Comparison of ENCODE assay signal across 8 mouse cellular contexts in genomic region chr7:29162750-29163525, GRCm38 (mm10). TPM values are rescaled to one million over a fixed set of nuclear protein-coding genes. Genes with fewer than 3 reads are reported as not detected.
DNase-seq lines count a peak whose midpoint lies in the region; TF ChIP-seq lines count a peak whose summit lies in the region.

No protein-coding gene starts in this region.

- TF ChIP-seq POLR2A in cerebellum, adult 2 months (IDR thresholded peaks at IDR 0.05; ENCODE audit: borderline replicate concordance, insufficient read depth, low read length): no peak

- no peak overlapping the region for H3K4me3 ChIP-seq in limb, embryonic 10.5 days
- H3K4me3 ChIP-seq in cerebellum, adult 2 months (replicated peaks; ENCODE audit: insufficient read depth, low read depth, low read length): no peak overlapping the region

- H3K27me3 ChIP-seq in limb, embryonic 10.5 days (ENCODE audit: low read depth, poor library complexity, severe bottlenecking): peaks cover 53% of the 10 kb centered on the region
- H3K27me3 ChIP-seq in cerebellum, adult 2 months (ENCODE audit: control insufficient read depth, insufficient read depth, low read length): no peaks in the 10 kb centered on the region

- DNase-seq in retina, postnatal 1 day: peak; percentile 46
- DNase-seq in retina, embryonic 14.5 days (ENCODE audit: low spot score): no peak
- DNase-seq in gastrocnemius, adult 8-10 months (ENCODE audit: low spot score in 2 of 2): peak; percentile 29 to 64
- DNase-seq in limb, embryonic 10.5 days (ENCODE audit: low spot score): peak; percentile 46
- DNase-seq in mesoderm, embryonic 11.5 days (ENCODE audit: low read depth, low spot score): peak; percentile 33
- DNase-seq in cerebellum, postnatal 10 days: no peak
- no peak for DNase-seq in cerebellum, adult 2 months
- DNase-seq in cerebellum, adult 9-10 months: no peak

- no peaks in the 10 kb centered on the region for H3K9me3 ChIP-seq in limb, embryonic 10.5 days (replicated peaks)

- H3K36me3 ChIP-seq in limb, embryonic 10.5 days: peaks cover 20% of the 10 kb centered on the region

- TF ChIP-seq CTCF in cerebellum, adult 2 months (IDR thresholded peaks at IDR 0.05; ENCODE audit: borderline replicate concordance, insufficient read depth, low read depth, low read length): no peak

- no peak overlapping the region for H3K27ac ChIP-seq in limb, embryonic 10.5 days
- H3K27ac ChIP-seq in cerebellum, adult 2 months (ENCODE audit: insufficient read depth, low read length): no peak overlapping the region

- 11% methylated on average over 9 of the region's 9 CpGs for WGBS in limb, embryonic 10.5 days
- 39% methylated on average over 9 of the region's 9 CpGs for WGBS in cerebellum, adult 2 months

- peaks cover 17% of the 10 kb centered on the region for H3K4me1 ChIP-seq in limb, embryonic 10.5 days
- H3K4me1 ChIP-seq in cerebellum, adult 2 months (ENCODE audit: control insufficient read depth, insufficient read depth, low read length): no peaks in the 10 kb centered on the region

RNA-seq across cellular contexts. Expression of gene Fam98c, which starts 6.9 kb away (rescaled TPM):
- total RNA-seq in gastrocnemius, adult 8-10 months (2022): 10 to 100 TPM in 3 of 4 experiments, 1 to 10 TPM in 1; 9.9 to 11.0 (median 10.5) TPM
- polyA plus RNA-seq in limb, embryonic 10.5 days (2016; fragmentation: Nextera tagmentation; extraction: Ambion mirVana): 10.7 and 11.2 TPM in 2 replicates
- 76.2 and 81.4 TPM in 2 replicates for polyA plus RNA-seq in cerebellum, adult 2 months (2012; rRNA removed)

RNA-seq across cellular contexts. Expression of gene Ggn, which starts 7.1 kb away (rescaled TPM):
- under 1 TPM in 3 of 4 experiments, not detected in 1; 0.21 to 0.25 (median 0.24) TPM for total RNA-seq in gastrocnemius, adult 8-10 months (2022)
- polyA plus RNA-seq in limb, embryonic 10.5 days (2016; fragmentation: Nextera tagmentation; extraction: Ambion mirVana): 0.29 and 0.38 TPM in 2 replicates
- polyA plus RNA-seq in cerebellum, adult 2 months (2012; rRNA removed): 0.86 and 1.1 TPM in 2 replicates

RNA-seq across cellular contexts. Expression of gene Spred3, which starts 7.3 kb away (rescaled TPM):
- 1 to 10 TPM; 1.6 to 3.6 (median 2.6) TPM for total RNA-seq in gastrocnemius, adult 8-10 months (2022)
- 2.7 and 3.3 TPM in 2 replicates for polyA plus RNA-seq in limb, embryonic 10.5 days (2016; fragmentation: Nextera tagmentation; extraction: Ambion mirVana)
- polyA plus RNA-seq in cerebellum, adult 2 months (2012; rRNA removed): 22.5 and 25.4 TPM in 2 replicates

RNA-seq across cellular contexts. Expression of gene Psmd8, which starts 17.6 kb away (rescaled TPM):
- total RNA-seq in gastrocnemius, adult 8-10 months (2022): 100 to 1,000 TPM; 168 to 274 (median 229) TPM
- polyA plus RNA-seq in limb, embryonic 10.5 days (2016; fragmentation: Nextera tagmentation; extraction: Ambion mirVana): 321 and 323 TPM in 2 replicates
- 239 and 249 TPM in 2 replicates for polyA plus RNA-seq in cerebellum, adult 2 months (2012; rRNA removed)

RNA-seq across cellular contexts. Expression of gene Rasgrp4, which starts 28.3 kb away (rescaled TPM):
- under 1 TPM; 0.24 to 0.67 (median 0.37) TPM for total RNA-seq in gastrocnemius, adult 8-10 months (2022)
- polyA plus RNA-seq in limb, embryonic 10.5 days (2016; fragmentation: Nextera tagmentation; extraction: Ambion mirVana): 0.60 and 0.70 TPM in 2 replicates
- polyA plus RNA-seq in cerebellum, adult 2 months (2012; rRNA removed): 1.2 and 1.5 TPM in 2 replicates

Comparison
In these comparisons a context has a peak if more than half of its experiments do, and no peak if none do; other contexts are left out.
1. DNase-seq: peak in retina, postnatal 1 day (single experiment), gastrocnemius, adult 8-10 months (2 of 2), limb, embryonic 10.5 days (single experiment) and mesoderm, embryonic 11.5 days (single experiment); none in retina, embryonic 14.5 days (single experiment), cerebellum, postnatal 10 days (0 of 2), cerebellum, adult 2 months (0 of 2) and cerebellum, adult 9-10 months (single experiment).